Mouse (Mus musculus): Measurements from ENCODE around the gene Abca13.
"Not testable (repeated sequence)": the region's sequence is repeated elsewhere in the genome, so short reads cannot be mapped to it uniquely, and the experiment has no call there.

The Abca13 gene

GRCm38 (mm10) chr11:9291168-9291567 is 99.4 kb downstream of the Abca13 start:
- no peak for DNase-seq (ENCODE audit: low spot score)

- no peak for DNase-seq (ENCODE audit: low spot score)
These were observed 107.9 kb downstream of the Abca13 start for GRCm38 (mm10) chr11:9299615-9300014.

- no peak for DNase-seq (ENCODE audit: low spot score)
These were observed 113.7 kb downstream of the Abca13 start for GRCm38 (mm10) chr11:9305450-9305849.

- DNase-seq (ENCODE audit: low spot score): no peak
These were observed 124.8 kb downstream of the Abca13 start for GRCm38 (mm10) chr11:9316545-9316944.

GRCm38 (mm10) chr11:9317076-9317929 is 125.6 kb downstream of the Abca13 start:
- peak; percentile 78 for DNase-seq (ENCODE audit: low spot score)

- no peak for DNase-seq (ENCODE audit: low spot score)
These were observed 146.4 kb downstream of the Abca13 start for GRCm38 (mm10) chr11:9338151-9338550.

GRCm38 (mm10) chr11:9347724-9348123 is 156.0 kb downstream of the Abca13 start:
- peak; percentile 66 for DNase-seq (ENCODE audit: low spot score)

- DNase-seq (ENCODE audit: low spot score): no peak
These were observed 181.4 kb downstream of the Abca13 start for GRCm38 (mm10) chr11:9373160-9373559.

GRCm38 (mm10) chr11:9374426-9374825 is 182.7 kb downstream of the Abca13 start:
- not testable (repeated sequence) for DNase-seq (ENCODE audit: low spot score)

GRCm38 (mm10) chr11:9388520-9388919 is 196.8 kb downstream of the Abca13 start:
- no peak for DNase-seq (ENCODE audit: low spot score)

GRCm38 (mm10) chr11:9416946-9417345 is 225.2 kb downstream of the Abca13 start:
- no peak for DNase-seq (ENCODE audit: low spot score)

- DNase-seq (ENCODE audit: low spot score): no peak
These were observed 228.5 kb downstream of the Abca13 start for GRCm38 (mm10) chr11:9420205-9420604.

GRCm38 (mm10) chr11:9427411-9427810 is 235.7 kb downstream of the Abca13 start:
- DNase-seq (ENCODE audit: low spot score): no peak

- DNase-seq (ENCODE audit: low spot score): no peak
These were observed 241.1 kb downstream of the Abca13 start for GRCm38 (mm10) chr11:9432807-9433206.

- no peak for DNase-seq (ENCODE audit: low spot score)
These were observed 244.9 kb downstream of the Abca13 start for GRCm38 (mm10) chr11:9436617-9437016.

GRCm38 (mm10) chr11:9439781-9440180 is 248.0 kb downstream of the Abca13 start:
- DNase-seq (ENCODE audit: low spot score): no peak

- DNase-seq (ENCODE audit: low spot score): no peak
These were observed 249.4 kb downstream of the Abca13 start for GRCm38 (mm10) chr11:9441192-9441591.

GRCm38 (mm10) chr11:9472400-9472799 is 280.7 kb downstream of the Abca13 start:
- no peak for DNase-seq (ENCODE audit: low spot score)

- peak; percentile 81 for DNase-seq (ENCODE audit: low spot score)
These were observed 289.8 kb downstream of the Abca13 start for GRCm38 (mm10) chr11:9481511-9481910.

GRCm38 (mm10) chr11:9500326-9501142 is 308.8 kb downstream of the Abca13 start:
- no peak for DNase-seq (ENCODE audit: low spot score)

- DNase-seq (ENCODE audit: low spot score): not testable (repeated sequence)
These were observed 323.2 kb downstream of the Abca13 start for GRCm38 (mm10) chr11:9514966-9515365.

GRCm38 (mm10) chr11:9528556-9528955 is 336.8 kb downstream of the Abca13 start:
- DNase-seq (ENCODE audit: low spot score): no peak

GRCm38 (mm10) chr11:9531715-9532114 is 340.0 kb downstream of the Abca13 start:
- DNase-seq (ENCODE audit: low spot score): no peak

Data from embryo, embryonic 10 days (tissue).